Mouse (Mus musculus) heart, adult 9 months (tissue): ENCODE measurements around the gene Ltbp1.
"Not testable (repeated sequence)": the region's sequence is repeated elsewhere in the genome, so short reads cannot be mapped to it uniquely, and the experiment has no call there.

Experiments used
- DNase-seq, 2 experiments: peaks; one replicate each; pipeline ENCODE4 v3.0.0; 2022; ENCODE audit warnings: low spot score in 2 of 2

Gene Ltbp1

GRCm38 (mm10) chr17:75110252-75111205, 105.2 kb downstream of the Ltbp1 start:
- peak; percentile 45 to 58 for DNase-seq

- DNase-seq: no peak
These were observed 110.2 kb downstream of the Ltbp1 start for GRCm38 (mm10) chr17:75115594-75115993.

GRCm38 (mm10) chr17:75118896-75119295, 113.5 kb downstream of the Ltbp1 start:
- DNase-seq: no peak

- peak; percentile 43 to 48 for DNase-seq
These were observed 114.1 kb downstream of the Ltbp1 start for GRCm38 (mm10) chr17:75119422-75119821.

GRCm38 (mm10) chr17:75120071-75120470, 114.7 kb downstream of the Ltbp1 start:
- DNase-seq: no peak

- no peak for DNase-seq
These were observed 117.4 kb downstream of the Ltbp1 start for GRCm38 (mm10) chr17:75122584-75123282.

GRCm38 (mm10) chr17:75128337-75128935, 123.1 kb downstream of the Ltbp1 start:
- DNase-seq: peak; percentile 81 to 85

GRCm38 (mm10) chr17:75133983-75134382, 128.6 kb downstream of the Ltbp1 start:
- no peak for DNase-seq

GRCm38 (mm10) chr17:75139731-75140130, 134.4 kb downstream of the Ltbp1 start:
- no peak for DNase-seq

- DNase-seq: not testable (repeated sequence)
These were observed 137.5 kb downstream of the Ltbp1 start for GRCm38 (mm10) chr17:75142845-75143244.

GRCm38 (mm10) chr17:75143927-75144326, 138.6 kb downstream of the Ltbp1 start:
- DNase-seq: no peak

GRCm38 (mm10) chr17:75147218-75147617, 141.8 kb downstream of the Ltbp1 start:
- DNase-seq: no peak

GRCm38 (mm10) chr17:75151800-75152199, 146.4 kb downstream of the Ltbp1 start:
- peak; percentile 15 to 25 for DNase-seq

- DNase-seq: no peak
These were observed 147.7 kb downstream of the Ltbp1 start for GRCm38 (mm10) chr17:75153088-75153487.

- no peak for DNase-seq
These were observed 153.0 kb downstream of the Ltbp1 start for GRCm38 (mm10) chr17:75158385-75158784.

- DNase-seq: no peak
These were observed 153.9 kb downstream of the Ltbp1 start for GRCm38 (mm10) chr17:75159066-75159787.

GRCm38 (mm10) chr17:75161062-75161461, 155.7 kb downstream of the Ltbp1 start:
- DNase-seq: no peak

- DNase-seq: no peak
These were observed 156.6 kb downstream of the Ltbp1 start for GRCm38 (mm10) chr17:75161931-75162330.

GRCm38 (mm10) chr17:75164566-75164965, 159.2 kb downstream of the Ltbp1 start:
- DNase-seq: no peak

- DNase-seq: no peak
These were observed 163.3 kb downstream of the Ltbp1 start for GRCm38 (mm10) chr17:75168572-75169200.

GRCm38 (mm10) chr17:75171659-75172058, 166.3 kb downstream of the Ltbp1 start:
- peak in 1 of 2 experiments; percentile 16 for DNase-seq
